Mouse (Mus musculus) forebrain, embryonic 14.5 days (tissue): ENCODE results near the gene Ffar4. TPM values are rescaled to one million over a fixed set of nuclear protein-coding genes. Genes with fewer than 3 reads are reported as not detected.
A peak's percentile ranks its signal among the peaks of the same experiment; 100 is the strongest.

ENCODE experiments used
- ATAC-seq: fragments of 200-750 bp; cut with Nextera tagmentation; 2 replicates; pipeline ENCODE4 v1.8.0; 2017; ENCODE audit warnings: mild to moderate bottlenecking, moderate library complexity
- DNase-seq: peaks from one replicate; pipeline ENCODE4 v3.0.0-alpha.2; 2015; ENCODE audit warnings: low spot score
- H3K27ac ChIP-seq: fragments of 300-500 bp; sonication (generic); 2 replicates; pipeline ENCODE4 v1.5.1; 2014; ENCODE audit warnings: low read depth, mild to moderate bottlenecking, control low read depth, low read length, moderate library complexity
- H3K27me3 ChIP-seq: fragments of 300-500 bp; sonication (generic); replicated peaks from 2 replicates; pipeline ENCODE4 v1.6.1; 2014; ENCODE audit warnings: low read length, control low read depth, mixed read lengths; ENCODE audit not compliant: control insufficient read depth, insufficient read depth
- H3K36me3 ChIP-seq: fragments of 300-500 bp; sonication (generic); 2 replicates; pipeline ENCODE4 v1.6.1; 2014; ENCODE audit warnings: low read length, control low read depth; ENCODE audit not compliant: control insufficient read depth, insufficient read depth
- H3K4me1 ChIP-seq: fragments of 300-500 bp; sonication (generic); 2 replicates; pipeline ENCODE4 v1.6.1; 2014; ENCODE audit warnings: antibody characterized with exemption, low read length, control low read depth; ENCODE audit not compliant: control insufficient read depth, insufficient read depth
- H3K4me2 ChIP-seq: fragments of 300-500 bp; sonication (generic); 2 replicates; pipeline ENCODE4 v1.6.1; 2014; ENCODE audit warnings: mild to moderate bottlenecking, control low read depth, low read length
- H3K4me3 ChIP-seq: fragments of 300-500 bp; sonication (generic); 2 replicates; pipeline ENCODE4 v1.5.1; 2014; ENCODE audit warnings: low read depth, low read length, control low read depth
- H3K9ac ChIP-seq: fragments of 300-500 bp; sonication (generic); 2 replicates; pipeline ENCODE4 v1.6.1; 2014; ENCODE audit warnings: mild to moderate bottlenecking, low read length, control low read depth, moderate library complexity
- H3K9me3 ChIP-seq: fragments of 300-500 bp; sonication (generic); replicated peaks from 2 replicates; pipeline ENCODE4 v1.6.1; 2016; ENCODE audit warnings: low read length, control low read depth, mixed read lengths; ENCODE audit not compliant: control insufficient read depth
- WGBS: fragments of 180-500 bp; shearing (Covaris S2); extraction: QIAGEN DNeasy Blood & Tissue Kit; methylation state at CpG from one replicate; pipeline ENCODE4 v1.1.7; 2014; 5-methylcytosine and 5-hydroxymethylcytosine counted together
- polyA plus RNA-seq: library from polyadenylated mRNA; unstranded; fragments of >200 nt; fragmentation: Nextera tagmentation; extraction: Ambion mirVana; gene quantifications from 2 replicates; pipeline ENCODE4 v1.2.1, GENCODE M21; 2014

Gene Ffar4
- polyA plus RNA-seq = 0.17 TPM in 1 of 2 replicates, not detected in the other

DNA sequence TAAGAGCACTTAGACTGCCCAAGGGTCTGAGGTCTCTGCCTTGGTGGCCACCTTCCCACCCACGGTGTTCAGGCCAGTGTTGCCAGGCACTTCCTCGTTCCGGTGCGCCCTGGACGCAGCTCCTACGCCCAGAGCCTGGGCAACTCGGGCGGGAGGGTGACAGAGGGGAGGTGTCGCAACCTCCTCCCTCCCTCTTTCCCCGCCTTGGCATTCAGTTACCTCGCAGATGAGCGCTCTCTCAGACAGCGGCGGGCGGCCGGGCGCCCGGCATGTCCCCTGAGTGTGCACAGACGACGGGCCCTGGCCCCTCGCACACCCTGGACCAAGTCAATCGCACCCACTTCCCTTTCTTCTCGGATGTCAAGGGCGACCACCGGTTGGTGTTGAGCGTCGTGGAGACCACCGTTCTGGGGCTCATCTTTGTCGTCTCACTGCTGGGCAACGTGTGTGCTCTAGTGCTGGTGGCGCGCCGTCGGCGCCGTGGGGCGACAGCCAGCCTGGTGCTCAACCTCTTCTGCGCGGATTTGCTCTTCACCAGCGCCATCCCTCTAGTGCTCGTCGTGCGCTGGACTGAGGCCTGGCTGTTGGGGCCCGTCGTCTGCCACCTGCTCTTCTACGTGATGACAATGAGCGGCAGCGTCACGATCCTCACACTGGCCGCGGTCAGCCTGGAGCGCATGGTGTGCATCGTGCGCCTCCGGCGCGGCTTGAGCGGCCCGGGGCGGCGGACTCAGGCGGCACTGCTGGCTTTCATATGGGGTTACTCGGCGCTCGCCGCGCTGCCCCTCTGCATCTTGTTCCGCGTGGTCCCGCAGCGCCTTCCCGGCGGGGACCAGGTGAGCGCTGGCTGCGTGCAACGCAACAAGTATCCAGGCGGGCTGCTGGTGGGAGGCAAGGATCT is at the start of gene Ffar4:
Ffar4 (plus strand) TSS at position 214 of the 901 bp plus-strand sequence.
- Histone ChIP-seq H3K4me1 (0 out of 2 replicates have a peak, but pooled peaks cover 4% of the 10 kb centered on the region), H3K36me3 (no peaks in the 10 kb centered on the region), H3K4me3 (peak within 1 kb of the TSS; percentile 24), H3K27me3 (peaks cover 34% of the 10 kb centered on the region), H3K4me2 (peak within 1 kb of the TSS; percentile 49), H3K9me3 (no peaks in the 10 kb centered on the region), H3K9ac (no peak within 1 kb of the TSS), H3K27ac (no peak within 1 kb of the TSS)
- ATAC-seq (peak; percentile 44; the same call in 1 of the 2 replicates), DNase-seq (peak; percentile 5)
- under 1% methylated on average over 77 of the region's 77 CpGs for WGBS

DNA sequence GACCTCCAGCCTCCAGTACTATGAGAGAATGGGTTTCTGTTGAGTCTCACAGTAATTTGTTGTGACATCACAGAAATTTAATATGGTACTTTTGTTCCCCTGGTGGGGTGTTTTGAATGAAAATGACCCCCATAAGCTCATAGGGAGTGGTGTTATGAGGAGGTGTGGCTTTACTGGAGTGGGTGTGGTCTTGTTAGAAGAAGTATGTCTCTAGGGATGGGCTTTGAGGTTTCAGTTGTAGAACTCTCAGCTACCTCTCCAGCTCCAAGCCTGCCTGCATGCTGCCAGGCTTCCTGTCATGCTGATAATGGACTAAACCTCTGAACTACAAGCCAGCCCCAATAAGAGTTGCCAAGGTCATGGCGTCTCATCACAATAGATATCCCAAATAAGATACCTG is 47.2 kb upstream of the Ffar4 start:
- no peak overlapping the region for H3K4me3 ChIP-seq
- no peaks in the 10 kb centered on the region for H3K9me3 ChIP-seq
- H3K27ac ChIP-seq = no peak overlapping the region
- ATAC-seq = no peak
- 97% methylated on average over 1 of the region's 1 CpGs for WGBS
- DNase-seq = no peak
- no peaks in the 10 kb centered on the region for H3K27me3 ChIP-seq
- no peaks in the 10 kb centered on the region for H3K36me3 ChIP-seq
- no peak overlapping the region for H3K4me2 ChIP-seq
- no peak overlapping the region for H3K9ac ChIP-seq
- no peaks in the 10 kb centered on the region for H3K4me1 ChIP-seq

DNA sequence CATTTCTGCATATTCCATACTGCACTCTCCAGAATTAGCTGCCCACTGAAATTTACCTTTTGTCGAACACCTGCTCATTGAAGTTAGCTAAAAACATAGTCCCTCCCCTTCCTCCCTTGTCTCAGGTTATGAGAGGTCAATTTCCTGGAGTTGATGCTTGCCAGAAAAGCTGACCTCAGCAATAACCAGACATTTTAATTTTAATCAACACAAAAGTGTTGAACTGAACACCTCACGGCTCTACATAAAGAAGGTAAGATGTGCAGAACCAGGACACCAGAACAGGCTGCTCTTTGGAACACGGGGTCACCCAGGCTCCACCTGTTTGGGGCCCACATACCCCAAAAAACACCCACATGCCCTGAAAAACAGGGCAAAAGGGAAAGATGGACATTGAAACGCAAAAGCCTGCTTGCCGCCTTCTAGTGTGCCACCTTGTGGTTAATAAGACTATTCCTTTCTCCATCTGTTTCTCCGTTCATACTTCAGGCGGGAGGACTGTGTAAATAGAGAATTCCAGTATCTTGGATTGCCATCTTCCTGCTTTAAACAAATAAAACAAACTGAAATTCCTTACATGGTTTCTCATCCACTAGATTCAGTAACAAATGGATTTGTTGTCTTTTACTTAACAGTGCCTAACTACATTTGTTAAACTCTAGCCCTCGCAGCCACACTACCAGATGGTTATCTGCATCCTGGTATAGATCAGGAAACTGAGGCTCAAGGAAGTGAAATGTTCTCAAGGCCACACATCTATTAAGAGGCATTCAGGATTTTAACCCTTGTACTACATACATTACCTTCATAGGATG is 43.4 kb upstream of the Ffar4 start:
- Histone ChIP-seq H3K36me3 (peaks cover 6% of the 10 kb centered on the region; the same call in 1 of the 2 replicates), H3K9me3 (no peaks in the 10 kb centered on the region), H3K27me3 (no peaks in the 10 kb centered on the region), H3K27ac (no peak overlapping the region), H3K4me1 (peaks cover 8% of the 10 kb centered on the region; the same call in 1 of the 2 replicates), H3K4me3 (peak overlapping the region; percentile 65), H3K4me2 (peak overlapping the region; percentile 39), H3K9ac (no peak overlapping the region)
- ATAC-seq (no peak), DNase-seq (peak; percentile 78)
- 34% methylated on average over 8 of the region's 8 CpGs for WGBS

DNA sequence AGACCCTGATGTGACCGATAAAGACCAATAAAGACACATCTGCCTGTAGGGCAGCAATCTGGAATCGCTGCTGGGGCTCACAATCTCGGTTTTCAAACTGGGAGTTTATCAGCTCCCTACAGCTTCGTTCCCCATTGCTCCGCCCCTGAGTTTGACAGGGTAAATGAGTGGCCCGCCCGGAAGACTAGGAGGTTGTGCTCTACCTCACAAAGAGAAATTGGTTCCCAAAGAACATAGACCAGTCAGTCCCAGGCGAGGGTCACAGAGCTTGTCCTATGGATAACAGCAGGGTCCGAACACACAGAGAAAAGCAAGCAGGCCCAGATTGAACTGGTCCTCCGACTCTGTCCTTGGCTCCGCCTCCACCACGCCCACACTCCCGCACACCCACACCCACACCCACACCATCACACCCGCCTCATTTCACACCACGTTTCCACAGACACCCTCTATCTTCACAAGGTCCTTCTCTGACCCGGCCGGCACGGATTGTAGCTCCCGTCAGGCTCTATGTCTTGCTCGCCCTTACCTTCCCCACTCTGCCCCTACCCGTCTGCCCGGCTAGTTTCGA is 42.6 kb upstream of the Ffar4 start:
- DNase-seq = no peak
- no peak overlapping the region for H3K27ac ChIP-seq
- no peaks in the 10 kb centered on the region for H3K9me3 ChIP-seq
- peak overlapping the region; percentile 39 for H3K4me2 ChIP-seq
- peaks cover 8% of the 10 kb centered on the region; the same call in 1 of the 2 replicates for H3K4me1 ChIP-seq
- H3K4me3 ChIP-seq = peak overlapping the region; percentile 65
- peak; percentile 89 for ATAC-seq
- peak overlapping the region; percentile 57 for H3K9ac ChIP-seq
- peaks cover 6% of the 10 kb centered on the region; the same call in 1 of the 2 replicates for H3K36me3 ChIP-seq
- H3K27me3 ChIP-seq = no peaks in the 10 kb centered on the region
- WGBS = under 1% methylated on average over 22 of the region's 23 CpGs

DNA sequence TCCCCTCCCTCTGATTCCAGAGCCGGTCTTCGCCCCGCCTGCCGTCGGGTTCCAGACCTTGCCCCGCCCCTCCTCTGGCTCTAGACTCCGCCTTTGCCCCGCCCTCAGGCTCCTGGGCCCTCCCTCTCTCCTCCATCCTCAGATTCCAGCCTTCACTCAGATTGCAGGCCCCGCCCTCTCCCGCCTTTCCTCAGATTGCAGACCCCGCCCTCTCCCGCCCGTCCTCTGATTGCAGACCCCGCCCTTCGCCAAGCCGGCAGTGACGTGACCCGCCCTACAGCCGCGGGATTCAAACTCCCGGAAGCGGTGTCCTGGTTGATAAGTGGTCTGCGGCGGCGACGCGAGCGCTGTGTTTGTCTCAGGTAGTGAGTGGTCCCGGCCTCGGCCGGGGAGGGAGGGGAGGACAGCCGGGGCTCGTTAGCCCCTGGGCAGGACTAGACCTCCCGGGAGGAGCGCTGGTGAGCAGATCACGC is 42.1 kb upstream of the Ffar4 start, which contains the start of gene Cep55:
Cep55 (plus strand) TSS at position 292 of the 473 bp plus-strand sequence.
- Histone ChIP-seq H3K9me3 (no peaks in the 10 kb centered on the region), H3K27me3 (no peaks in the 10 kb centered on the region), H3K4me2 (peak within 1 kb of the TSS; percentile 76), H3K27ac (no peak within 1 kb of the TSS), H3K36me3 (peaks cover 6% of the 10 kb centered on the region; the same call in 1 of the 2 replicates), H3K4me1 (peaks cover 8% of the 10 kb centered on the region; the same call in 1 of the 2 replicates), H3K9ac (peak within 1 kb of the TSS; percentile 68), H3K4me3 (peak within 1 kb of the TSS; percentile 65)
- DNase-seq = peak; percentile 99
- ATAC-seq = peak; percentile 95
- under 1% methylated on average over 35 of the region's 36 CpGs for WGBS

DNA sequence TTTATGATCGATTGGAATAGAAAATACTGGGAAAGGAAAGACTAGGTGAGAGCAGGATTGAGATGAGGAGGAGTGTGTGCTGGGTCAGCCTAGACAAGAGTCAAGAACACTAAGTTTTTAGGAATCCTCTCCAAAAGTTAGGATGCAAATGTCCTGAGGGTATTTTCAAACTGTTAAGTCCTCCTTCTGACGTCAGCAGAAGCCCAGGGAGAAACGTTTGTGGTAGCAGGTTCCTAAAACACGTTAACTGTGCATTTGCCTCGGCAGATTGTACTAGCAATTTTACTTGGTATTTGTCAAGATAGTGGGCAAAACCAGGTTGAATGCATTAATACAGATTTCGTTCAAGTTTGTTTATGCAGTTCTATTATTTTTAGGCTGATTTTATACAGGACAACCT is 41.1 kb upstream of the Ffar4 start:
- DNase-seq (no peak), ATAC-seq (no peak)
- Histone ChIP-seq H3K9ac (peak overlapping the region; percentile 68), H3K4me1 (peaks cover 8% of the 10 kb centered on the region; the same call in 1 of the 2 replicates), H3K36me3 (peaks cover 15% of the 10 kb centered on the region; the same call in 1 of the 2 replicates), H3K27me3 (no peaks in the 10 kb centered on the region), H3K4me2 (peak overlapping the region; percentile 76), H3K9me3 (no peaks in the 10 kb centered on the region), H3K4me3 (peak overlapping the region; percentile 65), H3K27ac (no peak overlapping the region)
- WGBS = 17% methylated on average over 6 of the region's 6 CpGs

DNA sequence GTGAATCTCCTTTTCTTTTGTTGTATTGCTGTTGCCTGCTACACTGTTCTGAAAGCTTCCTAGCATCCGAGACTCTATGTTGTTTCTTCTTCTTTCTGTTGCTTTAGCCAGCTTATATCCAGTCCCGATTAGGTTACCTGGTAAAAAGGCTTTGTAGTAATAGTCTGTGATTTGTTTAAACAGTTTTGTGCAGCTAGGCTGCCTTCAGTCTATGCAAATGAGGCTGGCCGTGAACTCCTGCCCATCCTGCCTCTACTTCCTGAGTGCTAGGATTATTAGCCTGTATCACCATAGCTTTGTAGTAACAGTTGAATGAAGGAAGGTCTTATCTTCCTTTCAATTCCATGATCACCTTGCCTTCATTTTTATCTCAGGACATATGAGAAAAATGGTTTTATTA is 40.6 kb upstream of the Ffar4 start:
- H3K4me2 ChIP-seq = peak overlapping the region; percentile 76
- H3K4me3 ChIP-seq = peak overlapping the region; percentile 65; the same call in 1 of the 2 replicates
- H3K9ac ChIP-seq = peak overlapping the region; percentile 68; the same call in 1 of the 2 replicates
- DNase-seq (no peak), ATAC-seq (no peak)
- H3K4me1 ChIP-seq = peaks cover 8% of the 10 kb centered on the region; the same call in 1 of the 2 replicates
- WGBS = 37% methylated on average over 3 of the region's 3 CpGs
- H3K9me3 ChIP-seq = no peaks in the 10 kb centered on the region
- H3K27ac ChIP-seq = no peak overlapping the region
- peaks cover 19% of the 10 kb centered on the region for H3K36me3 ChIP-seq
- no peaks in the 10 kb centered on the region for H3K27me3 ChIP-seq

DNA sequence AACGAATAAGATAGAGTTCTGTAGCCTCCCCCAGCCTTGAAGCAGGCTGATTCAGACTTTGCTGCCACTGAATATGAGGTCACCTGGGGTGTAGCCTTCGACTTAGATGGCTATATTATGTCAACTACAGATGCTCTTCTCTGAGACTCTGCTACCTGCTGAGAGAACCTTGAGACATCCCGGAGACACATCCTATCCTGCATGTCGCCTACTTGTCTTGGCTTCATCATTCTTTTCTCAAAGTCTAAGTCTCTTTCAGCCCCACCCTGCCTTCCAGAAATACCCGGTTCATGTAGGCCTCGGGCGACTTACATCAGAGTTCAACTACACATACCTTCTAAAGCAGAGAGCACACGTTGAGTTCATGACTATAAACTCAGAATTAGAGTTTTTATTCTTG is 39.9 kb upstream of the Ffar4 start:
- Histone ChIP-seq H3K9ac (no peak overlapping the region), H3K9me3 (no peaks in the 10 kb centered on the region), H3K4me1 (peaks cover 8% of the 10 kb centered on the region; the same call in 1 of the 2 replicates), H3K36me3 (peaks cover 23% of the 10 kb centered on the region), H3K27ac (no peak overlapping the region), H3K4me3 (no peak overlapping the region), H3K27me3 (no peaks in the 10 kb centered on the region), H3K4me2 (no peak overlapping the region)
- ATAC-seq (no peak), DNase-seq (no peak)
- WGBS = 90% methylated on average over 8 of the region's 8 CpGs
